Mouse (Mus musculus): ENCODE results near the gene Atg10. TPM values are rescaled to one million over a fixed set of nuclear protein-coding genes. Genes with fewer than 3 reads are reported as not detected.

Atg10 gene
- total RNA-seq, 1 experiment: 2.6 TPM

- no peak overlapping the region for H3K4me3 ChIP-seq (ENCODE audit: insufficient read depth in 1 of 2, low read depth in 1 of 2, low read length in 2 of 2, poor library complexity in 1 of 2, severe bottlenecking in 1 of 2)
- in situ Hi-C loops (cut with MboI; ENCODE audit: low sequenced_read_pairs in 2 of 2, unreplicated experiment in 2 of 2): no loop called here
- no peaks in the 10 kb centered on the region for H3K4me1 ChIP-seq (ENCODE audit: control insufficient read depth in 2 of 2, insufficient read depth in 2 of 2, low read length in 2 of 2, poor library complexity in 1 of 2)
- no peaks in the 10 kb centered on the region for H3K9me3 ChIP-seq (ENCODE audit: control insufficient read depth, insufficient read depth, low read depth, low read length)
- H3K27ac ChIP-seq (ENCODE audit: insufficient read depth, low read depth, low read length, poor library complexity, severe bottlenecking): no peak overlapping the region
- TF ChIP-seq CHD2 (IDR thresholded peaks at IDR 0.05; ENCODE audit: low read depth, low read length): no peak
- no peak for TF ChIP-seq ZNF384 (IDR thresholded peaks at IDR 0.05; ENCODE audit: low read depth, low read length)
- TF ChIP-seq MAFK (IDR thresholded peaks at IDR 0.05; ENCODE audit: insufficient read depth, low read depth, low read length): no peak
- no peak for TF ChIP-seq HCFC1 (IDR thresholded peaks at IDR 0.05; ENCODE audit: borderline replicate concordance, insufficient read depth, low read length)
- TF ChIP-seq ZC3H11A (IDR thresholded peaks at IDR 0.05; ENCODE audit: borderline replicate concordance, low read depth, low read length): no peak
- H3K9ac ChIP-seq (ENCODE audit: insufficient read depth, low read depth, low read length, poor library complexity, severe bottlenecking): no peak overlapping the region
- DNase-seq (ENCODE audit: low read depth, low spot score): no peak
- no peaks in the 10 kb centered on the region for H3K36me3 ChIP-seq (ENCODE audit: control insufficient read depth, insufficient read depth, low read length, poor library complexity, severe bottlenecking)
Measured at GRCm38 (mm10) chr13:91011851-91012250, 211.9 kb downstream of the Atg10 start.

GRCm38 (mm10) chr13:90995034-90995629, 228.6 kb downstream of the Atg10 start:
- TF ChIP-seq ZC3H11A (IDR thresholded peaks at IDR 0.05; ENCODE audit: borderline replicate concordance, low read depth, low read length): no peak
- no peak for TF ChIP-seq MAFK (IDR thresholded peaks at IDR 0.05; ENCODE audit: insufficient read depth, low read depth, low read length)
- TF ChIP-seq HCFC1 (IDR thresholded peaks at IDR 0.05; ENCODE audit: borderline replicate concordance, insufficient read depth, low read length): no peak
- TF ChIP-seq ZNF384 (IDR thresholded peaks at IDR 0.05; ENCODE audit: low read depth, low read length): no peak
- no peak for TF ChIP-seq CHD2 (IDR thresholded peaks at IDR 0.05; ENCODE audit: low read depth, low read length)
- no peak for DNase-seq (ENCODE audit: low read depth, low spot score)
- Histone ChIP-seq H3K4me1 (ENCODE audit: control insufficient read depth in 2 of 2, insufficient read depth in 2 of 2, low read length in 2 of 2, poor library complexity in 1 of 2) (peaks cover 0 to 2% of the 10 kb centered on the region in 2 experiments; a peak in 1 of 4 replicates), H3K4me3 (ENCODE audit: insufficient read depth in 1 of 2, low read depth in 1 of 2, low read length in 2 of 2, poor library complexity in 1 of 2, severe bottlenecking in 1 of 2) (no peak overlapping the region), H3K9ac (ENCODE audit: insufficient read depth, low read depth, low read length, poor library complexity, severe bottlenecking) (no peak overlapping the region), H3K9me3 (ENCODE audit: control insufficient read depth, insufficient read depth, low read depth, low read length) (no peaks in the 10 kb centered on the region), H3K27ac (ENCODE audit: insufficient read depth, low read depth, low read length, poor library complexity, severe bottlenecking) (no peak overlapping the region), H3K36me3 (ENCODE audit: control insufficient read depth, insufficient read depth, low read length, poor library complexity, severe bottlenecking) (no peaks in the 10 kb centered on the region)
- in situ Hi-C loops (cut with MboI; ENCODE audit: low sequenced_read_pairs in 2 of 2, unreplicated experiment in 2 of 2): no loop called here

GRCm38 (mm10) chr13:90993602-90994001, 230.2 kb downstream of the Atg10 start:
- Histone ChIP-seq H3K9ac (ENCODE audit: insufficient read depth, low read depth, low read length, poor library complexity, severe bottlenecking) (no peak overlapping the region), H3K4me3 (ENCODE audit: insufficient read depth in 1 of 2, low read depth in 1 of 2, low read length in 2 of 2, poor library complexity in 1 of 2, severe bottlenecking in 1 of 2) (no peak overlapping the region), H3K9me3 (ENCODE audit: control insufficient read depth, insufficient read depth, low read depth, low read length) (no peaks in the 10 kb centered on the region), H3K27ac (ENCODE audit: insufficient read depth, low read depth, low read length, poor library complexity, severe bottlenecking) (no peak overlapping the region), H3K36me3 (ENCODE audit: control insufficient read depth, insufficient read depth, low read length, poor library complexity, severe bottlenecking) (no peaks in the 10 kb centered on the region), H3K4me1 (ENCODE audit: control insufficient read depth in 2 of 2, insufficient read depth in 2 of 2, low read length in 2 of 2, poor library complexity in 1 of 2) (peaks cover 0 to 2% of the 10 kb centered on the region in 2 experiments; a peak in 1 of 4 replicates)
- no peak for DNase-seq (ENCODE audit: low read depth, low spot score)
- TF ChIP-seq HCFC1 (IDR thresholded peaks at IDR 0.05; ENCODE audit: borderline replicate concordance, insufficient read depth, low read length): no peak
- TF ChIP-seq CHD2 (IDR thresholded peaks at IDR 0.05; ENCODE audit: low read depth, low read length): no peak
- TF ChIP-seq ZNF384 (IDR thresholded peaks at IDR 0.05; ENCODE audit: low read depth, low read length): no peak
- in situ Hi-C loops (cut with MboI; ENCODE audit: low sequenced_read_pairs in 2 of 2, unreplicated experiment in 2 of 2): no loop called here

GRCm38 (mm10) chr13:90992948-90993347, 230.8 kb downstream of the Atg10 start:
- Histone ChIP-seq H3K36me3 (ENCODE audit: control insufficient read depth, insufficient read depth, low read length, poor library complexity, severe bottlenecking) (no peaks in the 10 kb centered on the region), H3K9ac (ENCODE audit: insufficient read depth, low read depth, low read length, poor library complexity, severe bottlenecking) (no peak overlapping the region), H3K27ac (ENCODE audit: insufficient read depth, low read depth, low read length, poor library complexity, severe bottlenecking) (no peak overlapping the region), H3K4me1 (ENCODE audit: control insufficient read depth in 2 of 2, insufficient read depth in 2 of 2, low read length in 2 of 2, poor library complexity in 1 of 2) (peaks cover 0 to 2% of the 10 kb centered on the region in 2 experiments; a peak in 1 of 4 replicates), H3K4me3 (ENCODE audit: insufficient read depth in 1 of 2, low read depth in 1 of 2, low read length in 2 of 2, poor library complexity in 1 of 2, severe bottlenecking in 1 of 2) (no peak overlapping the region), H3K9me3 (ENCODE audit: control insufficient read depth, insufficient read depth, low read depth, low read length) (no peaks in the 10 kb centered on the region)
- TF ChIP-seq ZNF384 (IDR thresholded peaks at IDR 0.05; ENCODE audit: low read depth, low read length) (no peak), ZC3H11A (IDR thresholded peaks at IDR 0.05; ENCODE audit: borderline replicate concordance, low read depth, low read length) (no peak), CHD2 (IDR thresholded peaks at IDR 0.05; ENCODE audit: low read depth, low read length) (no peak)
- in situ Hi-C loops (cut with MboI; ENCODE audit: low sequenced_read_pairs in 2 of 2, unreplicated experiment in 2 of 2): no loop called here
- no peak for DNase-seq (ENCODE audit: low read depth, low spot score)

- H3K27ac ChIP-seq (ENCODE audit: insufficient read depth, low read depth, low read length, poor library complexity, severe bottlenecking): no peak overlapping the region
- DNase-seq (ENCODE audit: low read depth, low spot score): no peak
- H3K9me3 ChIP-seq (ENCODE audit: control insufficient read depth, insufficient read depth, low read depth, low read length): no peaks in the 10 kb centered on the region
- in situ Hi-C loops (cut with MboI; ENCODE audit: low sequenced_read_pairs in 2 of 2, unreplicated experiment in 2 of 2): no loop called here
- TF ChIP-seq ZC3H11A (IDR thresholded peaks at IDR 0.05; ENCODE audit: borderline replicate concordance, low read depth, low read length): no peak
- no peak for TF ChIP-seq MAFK (IDR thresholded peaks at IDR 0.05; ENCODE audit: insufficient read depth, low read depth, low read length)
- TF ChIP-seq CHD2 (IDR thresholded peaks at IDR 0.05; ENCODE audit: low read depth, low read length): no peak
- TF ChIP-seq ZNF384 (IDR thresholded peaks at IDR 0.05; ENCODE audit: low read depth, low read length): no peak
- no peak for TF ChIP-seq HCFC1 (IDR thresholded peaks at IDR 0.05; ENCODE audit: borderline replicate concordance, insufficient read depth, low read length)
- no peak overlapping the region for H3K9ac ChIP-seq (ENCODE audit: insufficient read depth, low read depth, low read length, poor library complexity, severe bottlenecking)
- H3K4me3 ChIP-seq (ENCODE audit: insufficient read depth in 1 of 2, low read depth in 1 of 2, low read length in 2 of 2, poor library complexity in 1 of 2, severe bottlenecking in 1 of 2): no peak overlapping the region
- H3K4me1 ChIP-seq (ENCODE audit: control insufficient read depth in 2 of 2, insufficient read depth in 2 of 2, low read length in 2 of 2, poor library complexity in 1 of 2): no peaks in the 10 kb centered on the region
- H3K36me3 ChIP-seq (ENCODE audit: control insufficient read depth, insufficient read depth, low read length, poor library complexity, severe bottlenecking): no peaks in the 10 kb centered on the region
Measured at GRCm38 (mm10) chr13:90988226-90988625, 235.5 kb downstream of the Atg10 start.

Measured in ES-E14 (cell line).